13 mouse cellular contexts compared by ENCODE assay signal in genomic region chr10:120564859-120565258, GRCm38 (mm10).
DNase-seq lines count a peak whose midpoint lies in the region; ATAC-seq lines count a peak whose summit lies in the region.
"Had no signal": no experiment of that assay in that cellular context is flagged by ENCODE, and none has a peak within 500 bp of the region (broad histone marks: within the 10 kb centered on the region; RNA-seq: fewer than 3 reads in every experiment).

No protein-coding gene starts in this region.

- no peak overlapping the region for H3K4me3 ChIP-seq in heart, embryonic 16.5 days (ENCODE audit: low read length)
- H3K4me3 ChIP-seq in embryonic facial prominence, embryonic 12.5 days: no peak overlapping the region
- peak overlapping the region; percentile 3; the same call in 1 of the 2 replicates for H3K4me3 ChIP-seq in hindbrain, embryonic 13.5 days
- peak overlapping the region; percentile 22 for H3K4me3 ChIP-seq in midbrain, embryonic 16.5 days (ENCODE audit: low read depth, low read length)
- H3K4me3 ChIP-seq: megakaryocyte, embryonic 14.5 days had no signal

- H3K9me3 ChIP-seq in heart, embryonic 16.5 days (replicated peaks; ENCODE audit: control insufficient read depth, low read length): no peaks in the 10 kb centered on the region
- H3K9me3 ChIP-seq in embryonic facial prominence, embryonic 12.5 days: 0 out of 2 replicates have a peak, but pooled peaks cover 3% of the 10 kb centered on the region
- no peaks in the 10 kb centered on the region for H3K9me3 ChIP-seq in hindbrain, embryonic 13.5 days
- no peaks in the 10 kb centered on the region for H3K9me3 ChIP-seq in midbrain, embryonic 16.5 days (replicated peaks; ENCODE audit: control insufficient read depth, low read length, poor library complexity, severe bottlenecking)

- H3K9ac ChIP-seq in heart, embryonic 16.5 days (ENCODE audit: low read length): no peak overlapping the region
- no peak overlapping the region for H3K9ac ChIP-seq in embryonic facial prominence, embryonic 12.5 days
- no peak overlapping the region for H3K9ac ChIP-seq in hindbrain, embryonic 13.5 days
- H3K9ac ChIP-seq in midbrain, embryonic 16.5 days (ENCODE audit: low read depth, low read length): no peak overlapping the region

- peak overlapping the region; percentile 31; the same call in 1 of the 2 replicates for H3K4me2 ChIP-seq in heart, embryonic 16.5 days (ENCODE audit: low read depth, low read length)
- H3K4me2 ChIP-seq in embryonic facial prominence, embryonic 12.5 days (replicated peaks): peak overlapping the region; percentile 45
- H3K4me2 ChIP-seq in hindbrain, embryonic 13.5 days: peak overlapping the region; percentile 40
- peak overlapping the region; percentile 51 for H3K4me2 ChIP-seq in midbrain, embryonic 16.5 days (ENCODE audit: low read length)
- H3K4me2 ChIP-seq: liver, embryonic 11.5 days had no signal

- WGBS in heart, embryonic 16.5 days: 31% methylated on average over 14 of the region's 14 CpGs
- 20% methylated on average over 14 of the region's 14 CpGs for WGBS in embryonic facial prominence, embryonic 12.5 days
- 21% methylated on average over 14 of the region's 14 CpGs for WGBS in hindbrain, embryonic 13.5 days
- 15% methylated on average over 14 of the region's 14 CpGs for WGBS in midbrain, embryonic 16.5 days

- no peaks in the 10 kb centered on the region for H3K27me3 ChIP-seq in heart, embryonic 16.5 days (ENCODE audit: control insufficient read depth, insufficient read depth, low read length)
- no peaks in the 10 kb centered on the region for H3K27me3 ChIP-seq in embryonic facial prominence, embryonic 12.5 days
- H3K27me3 ChIP-seq in hindbrain, embryonic 13.5 days: 0 out of 2 replicates have a peak, but pooled peaks cover 6% of the 10 kb centered on the region
- no peaks in the 10 kb centered on the region; the same call in 1 of the 2 replicates for H3K27me3 ChIP-seq in midbrain, embryonic 16.5 days (ENCODE audit: control insufficient read depth, insufficient read depth, low read depth, low read length)

- no peak overlapping the region for H3K27ac ChIP-seq in heart, embryonic 16.5 days (ENCODE audit: low read length)
- H3K27ac ChIP-seq in embryonic facial prominence, embryonic 12.5 days: 0 out of 2 replicates have a peak overlapping the region, but pooled peaks have one; percentile 8
- H3K27ac ChIP-seq in hindbrain, embryonic 13.5 days: no peak overlapping the region
- no peak overlapping the region for H3K27ac ChIP-seq in midbrain, embryonic 16.5 days (ENCODE audit: low read length)

- peaks cover 10% of the 10 kb centered on the region; the same call in 1 of the 2 replicates for H3K4me1 ChIP-seq in heart, embryonic 16.5 days (ENCODE audit: control insufficient read depth, insufficient read depth, low read length)
- peaks cover 8% of the 10 kb centered on the region for H3K4me1 ChIP-seq in embryonic facial prominence, embryonic 12.5 days
- H3K4me1 ChIP-seq in hindbrain, embryonic 13.5 days (replicated peaks): peaks cover 8% of the 10 kb centered on the region
- peaks cover 5% of the 10 kb centered on the region; the same call in 1 of the 2 replicates for H3K4me1 ChIP-seq in midbrain, embryonic 16.5 days (ENCODE audit: control insufficient read depth, insufficient read depth, low read length)
- H3K4me1 ChIP-seq: megakaryocyte, embryonic 14.5 days had no signal

- no peak for ATAC-seq in heart, embryonic 16.5 days (replicated peaks; ENCODE audit: extremely low read depth, insufficient read depth, low FRiP score)
- no peak; the same call in 1 of the 2 replicates for ATAC-seq in embryonic facial prominence, embryonic 12.5 days (ENCODE audit: insufficient number of reproducible peaks, insufficient read depth, low FRiP score, low TSS enrichment)
- no peak for ATAC-seq in hindbrain, embryonic 13.5 days (ENCODE audit: low FRiP score)
- no peak for ATAC-seq in midbrain, embryonic 16.5 days

- DNase-seq in heart, adult 18-20 months: no peak
- no peak for DNase-seq in left cerebral cortex, adult 11 months (ENCODE audit: low spot score)
- no peak for DNase-seq in testis, postnatal 14 days (ENCODE audit: low spot score)
- no peak for DNase-seq in layer of hippocampus, adult 9-11 months
- DNase-seq: kidney, postnatal 36 days; right cerebral cortex, postnatal 14 days; thymus, postnatal 25 days had no signal

- H3K36me3 ChIP-seq in heart, embryonic 16.5 days (ENCODE audit: control insufficient read depth, insufficient read depth): no peaks in the 10 kb centered on the region
- no peaks in the 10 kb centered on the region for H3K36me3 ChIP-seq in embryonic facial prominence, embryonic 12.5 days
- no peaks in the 10 kb centered on the region for H3K36me3 ChIP-seq in hindbrain, embryonic 13.5 days
- H3K36me3 ChIP-seq in midbrain, embryonic 16.5 days (ENCODE audit: control insufficient read depth, insufficient read depth, low read length): no peaks in the 10 kb centered on the region

Comparison
In these comparisons a context has a peak if more than half of its experiments do, and no peak if none do; other contexts are left out.
1. H3K4me3 ChIP-seq: peak in hindbrain, embryonic 13.5 days (single experiment) and midbrain, embryonic 16.5 days (single experiment); none in heart, embryonic 16.5 days (single experiment) and embryonic facial prominence, embryonic 12.5 days (single experiment).
2. Peak in every context shown above with its lines, with median percentiles within 50 percentile points of each other: H3K4me2 ChIP-seq.